Mouse (Mus musculus) cerebellum, postnatal 25 days (tissue): ENCODE results near the gene Plpp6.
"Not testable (repeated sequence)": the region's sequence is repeated elsewhere in the genome, so short reads cannot be mapped to it uniquely, and the experiment has no call there.

Source experiments
- DNase-seq, 2 experiments: peaks; one replicate each; pipeline ENCODE4 v3.0.0; 2021; ENCODE audit warnings: mixed read lengths in 2 of 2

The Plpp6 gene

DNA sequence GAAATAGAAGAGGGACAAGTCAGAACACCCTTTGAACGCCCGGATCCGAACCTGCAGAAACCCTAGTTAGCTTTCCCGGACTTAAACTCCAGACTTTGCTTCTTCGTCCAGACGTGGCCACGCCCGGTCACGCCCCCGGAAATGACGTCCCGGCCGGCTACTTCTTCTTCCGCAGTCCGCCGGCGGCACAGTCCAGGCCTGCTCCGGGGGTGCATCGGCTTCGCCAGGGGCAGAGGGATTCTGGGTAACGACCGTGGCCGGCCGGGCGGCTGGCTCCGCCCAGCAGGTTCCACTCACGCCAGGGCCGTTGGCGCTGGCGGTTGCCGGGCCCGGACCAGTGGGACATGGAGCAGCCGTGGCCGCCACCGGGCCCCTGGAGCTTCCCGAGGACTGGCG lies 26.4 kb downstream of the Plpp6 start, which contains the start of gene Cdc37l1:
Gene Cdc37l1, plus strand, starts transcription at position 159 of the 396 bp plus-strand sequence.
- DNase-seq = peak; percentile 98 to 99

- DNase-seq = no peak
These were observed 27.0 kb downstream of the Plpp6 start for GRCm38 (mm10) chr19:28990590-28991221.

DNA sequence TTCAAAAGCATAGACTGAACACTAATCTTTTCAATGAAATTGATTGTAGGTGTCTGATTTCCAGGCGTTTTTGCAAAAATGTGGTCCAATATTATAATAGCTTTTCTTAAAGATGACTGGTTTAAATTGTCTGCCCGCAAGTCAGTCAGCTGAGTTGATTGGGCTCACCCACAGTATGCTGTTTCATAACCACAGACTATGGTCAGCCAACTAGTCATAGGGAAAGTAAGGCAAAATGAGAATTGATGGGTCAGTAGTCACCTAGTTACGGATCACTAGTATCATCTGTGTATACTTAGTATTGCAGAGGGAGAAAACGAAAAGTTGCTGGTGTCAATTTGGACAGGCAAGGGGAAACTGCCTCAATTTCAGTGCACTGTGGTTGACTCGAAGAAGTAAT lies 27.6 kb downstream of the Plpp6 start:
- no peak for DNase-seq

DNA sequence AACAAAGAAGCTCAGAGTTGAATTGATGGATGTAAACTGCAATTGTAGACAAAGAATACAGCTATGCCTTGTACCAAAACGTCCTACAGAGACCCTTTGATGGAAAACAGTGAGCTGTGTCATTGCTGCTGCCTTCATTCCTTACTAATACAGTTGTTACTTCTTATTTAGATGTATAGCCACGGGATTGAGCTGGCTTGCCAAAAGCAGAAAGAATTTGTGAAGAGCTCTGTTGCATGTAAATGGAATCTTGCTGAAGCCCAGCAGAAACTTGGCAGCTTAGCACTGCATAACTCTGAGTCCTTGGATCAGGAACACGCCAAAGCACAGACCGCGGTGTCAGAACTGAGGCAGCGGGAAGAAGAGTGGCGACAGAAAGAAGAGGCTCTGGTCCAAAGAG lies 31.1 kb downstream of the Plpp6 start:
- peak in 1 of 2 experiments; percentile 19 for DNase-seq

DNA sequence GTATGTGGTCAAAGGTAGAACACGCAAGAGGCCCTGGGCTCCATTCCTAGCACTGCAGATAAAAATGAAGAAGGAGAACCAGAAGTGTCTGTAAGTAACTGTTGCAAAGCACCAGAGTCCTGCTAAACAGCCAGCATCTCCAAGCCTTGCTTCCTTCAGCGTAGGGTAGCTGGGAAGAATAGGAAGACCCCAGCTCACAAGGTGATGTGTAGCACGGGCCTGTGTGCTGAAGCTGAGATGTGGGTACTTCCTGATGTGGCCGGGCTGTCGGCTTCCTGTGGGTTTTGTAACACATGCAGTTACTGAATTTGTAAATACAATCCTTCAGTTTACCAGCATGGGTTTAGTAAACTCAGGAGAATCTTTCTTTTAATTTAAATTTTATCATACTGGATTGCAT lies 31.6 kb downstream of the Plpp6 start:
- DNase-seq = no peak

DNA sequence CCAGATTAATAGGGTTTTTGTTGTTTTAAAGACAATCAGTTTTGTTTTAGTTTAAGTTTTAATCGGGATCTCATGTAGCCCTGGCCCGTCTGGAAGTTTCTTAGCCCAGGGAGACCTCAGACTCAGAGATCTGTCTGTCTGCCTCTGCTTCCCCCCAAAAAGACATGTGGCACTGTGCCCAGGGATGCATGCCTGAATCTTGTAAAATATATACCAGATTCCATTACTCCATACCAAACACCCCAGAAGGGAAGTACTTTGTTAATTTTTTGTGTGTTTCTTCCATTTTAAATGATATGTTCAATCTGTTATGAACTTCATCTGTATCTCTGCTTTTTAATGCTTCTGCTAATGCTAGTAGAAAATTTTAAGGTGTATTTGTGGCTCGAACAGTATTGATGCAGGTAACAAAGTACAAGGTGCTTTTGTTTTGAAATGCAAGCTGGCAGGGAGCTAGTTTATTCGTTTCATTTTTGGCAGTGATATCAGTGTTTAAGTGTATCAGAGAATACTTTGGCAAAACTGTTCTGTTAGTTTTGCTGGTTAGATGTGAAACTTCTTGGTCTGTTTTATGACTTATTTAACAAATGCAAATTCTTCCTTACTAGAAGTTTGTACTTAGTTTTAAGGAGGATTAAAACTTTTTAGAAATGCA lies 34.4 kb downstream of the Plpp6 start:
- no peak for DNase-seq

DNA sequence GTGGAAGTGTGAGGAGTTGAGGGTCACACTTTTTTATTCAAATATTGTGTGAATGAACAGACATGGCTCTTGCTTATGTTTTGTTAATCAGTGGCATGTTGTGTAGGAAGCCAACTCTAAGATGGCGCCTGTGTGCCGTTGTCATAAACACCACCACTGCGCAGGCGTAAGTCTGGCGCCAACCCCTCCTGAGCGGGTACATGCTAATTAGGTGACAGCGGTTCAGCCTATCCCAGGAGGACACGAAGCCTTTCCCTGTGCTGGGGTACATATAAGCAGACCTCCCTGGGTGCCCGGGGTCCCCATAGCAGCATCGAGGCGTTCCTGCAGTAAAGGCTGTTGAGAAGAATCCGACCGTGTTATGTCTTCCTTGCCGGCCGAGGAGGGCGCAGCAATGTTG lies 36.6 kb downstream of the Plpp6 start:
- DNase-seq = not testable (repeated sequence)

DNA sequence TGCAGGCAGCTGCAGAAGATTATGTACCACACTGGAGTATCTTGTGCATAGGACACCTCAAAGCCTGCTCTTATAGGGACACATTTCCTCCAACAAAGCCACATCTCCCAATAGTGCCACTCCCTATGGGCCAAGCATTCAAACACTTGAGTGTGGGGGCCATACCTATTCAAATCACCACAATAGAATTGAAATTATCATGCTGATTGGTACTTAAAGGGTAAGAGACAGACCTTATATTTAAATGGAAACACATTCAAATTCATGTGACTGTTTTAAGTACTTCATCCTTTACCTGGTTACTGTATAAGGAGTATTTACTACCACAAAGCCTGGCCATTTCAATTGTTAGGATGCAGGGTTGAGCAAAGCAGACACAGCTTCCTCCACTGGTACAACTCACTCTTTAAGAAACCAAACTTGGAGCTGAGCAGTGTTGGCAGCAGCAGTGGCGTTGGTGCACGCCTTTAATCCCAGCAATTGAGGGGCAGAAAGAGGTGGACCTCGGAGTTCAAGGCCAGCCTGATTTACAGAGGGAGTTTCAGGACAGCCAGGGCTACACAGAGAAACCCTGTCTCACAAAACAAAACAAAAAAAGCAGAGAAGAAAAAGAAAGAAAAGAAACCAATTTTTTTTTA lies 44.4 kb downstream of the Plpp6 start:
- DNase-seq = no peak

GRCm38 (mm10) chr19:29009046-29009445 lies 45.3 kb downstream of the Plpp6 start:
- no peak for DNase-seq

DNA sequence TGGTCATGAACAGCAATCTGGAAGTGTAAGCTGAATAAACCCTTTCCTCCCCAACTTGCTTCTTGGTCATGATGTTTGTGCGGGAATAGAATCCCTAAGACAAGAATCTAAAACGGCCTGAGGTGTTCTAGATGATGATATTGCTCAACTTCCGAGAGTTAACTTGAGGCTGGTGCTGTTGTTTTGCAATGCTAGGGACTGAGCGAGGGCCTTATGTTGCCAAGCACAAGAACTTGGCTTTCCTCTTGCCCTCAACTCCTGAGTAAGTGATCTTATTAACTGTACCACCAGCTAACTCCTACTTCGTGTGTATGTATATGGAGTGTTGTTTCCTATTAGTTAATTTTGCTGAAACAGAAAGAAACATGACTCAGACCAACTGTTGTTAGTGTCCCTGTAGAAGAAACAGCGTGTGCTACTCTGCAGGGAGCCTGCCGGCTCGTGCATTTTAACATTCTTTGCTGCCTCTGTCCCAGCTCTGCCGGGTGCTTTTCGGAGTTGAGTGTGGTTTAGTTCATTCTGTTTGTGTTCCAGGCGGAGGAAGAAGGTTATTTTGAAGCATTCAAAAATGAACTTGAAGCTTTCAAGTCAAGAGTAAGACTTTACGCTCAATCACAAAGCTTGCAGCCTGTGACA lies 47.7 kb downstream of the Plpp6 start:
- DNase-seq = no peak

DNA sequence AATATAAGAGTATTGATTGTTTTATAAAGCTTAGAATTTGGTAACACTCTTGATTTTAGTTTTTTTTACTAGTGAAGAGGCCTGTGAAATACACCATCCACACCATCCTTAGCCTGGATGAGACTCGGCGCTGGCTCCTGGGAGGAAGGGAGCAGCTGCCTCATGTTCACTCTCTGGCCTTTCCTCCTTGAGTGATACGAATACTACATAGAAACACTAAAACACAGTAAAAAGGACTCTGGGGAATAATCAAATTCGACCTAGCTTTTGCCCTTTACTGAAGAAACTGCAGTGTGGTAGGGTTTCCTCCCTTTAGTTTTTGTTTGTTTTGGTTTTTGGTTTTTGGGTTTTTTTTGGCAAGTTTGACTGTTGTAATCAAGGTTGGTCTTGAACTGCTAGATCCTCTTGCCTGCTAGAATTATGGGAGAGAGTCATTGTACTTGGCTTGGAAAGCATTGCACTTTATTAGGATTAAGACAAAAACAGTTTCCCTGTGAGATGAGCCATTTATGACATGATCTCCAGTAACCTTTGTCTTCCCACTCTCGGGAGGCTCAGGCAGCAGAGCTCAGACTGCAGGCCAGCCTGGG lies 50.8 kb downstream of the Plpp6 start:
- DNase-seq = no peak

GRCm38 (mm10) chr19:29015410-29016203 lies 51.9 kb downstream of the Plpp6 start:
- DNase-seq = no peak

DNA sequence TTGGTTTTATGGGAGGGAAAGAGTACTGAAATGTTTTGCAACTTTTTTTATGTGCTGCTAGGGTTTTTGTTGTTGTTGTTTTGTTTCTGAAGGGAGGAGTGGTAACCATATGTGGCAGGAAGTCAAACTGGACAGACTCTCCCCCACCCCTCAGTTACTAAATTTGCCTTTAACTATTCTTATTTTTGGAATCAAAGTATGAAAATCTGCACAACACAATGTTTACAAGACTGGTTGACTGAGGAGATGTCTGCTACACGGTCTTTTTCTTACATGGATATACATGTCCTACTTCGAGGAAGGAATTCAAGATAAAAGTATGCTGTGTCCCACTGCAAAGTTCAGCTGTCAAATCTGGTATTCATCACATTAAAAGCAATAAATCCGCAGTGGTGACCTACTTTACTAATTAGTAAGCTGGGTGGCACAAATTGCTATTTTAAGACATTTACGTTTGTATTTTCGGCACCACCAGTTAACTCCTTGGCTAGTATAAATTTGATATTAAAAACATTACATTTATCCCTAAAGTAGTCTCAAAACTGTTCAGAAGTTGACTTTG lies 52.5 kb downstream of the Plpp6 start:
- DNase-seq = no peak
